Mouse (Mus musculus) lung, postnatal 0 days (tissue): ENCODE measurements around the gene Serpina1f.
"Not testable (repeated sequence)": the region's sequence is repeated elsewhere in the genome, so short reads cannot be mapped to it uniquely, and the experiment has no call there.

Experiments
- CTCF ChIP-seq: IDR thresholded peaks from 2 replicates; pipeline ENCODE4 v1.5.1; 2016; ENCODE audit warnings: antibody characterized with exemption, mild to moderate bottlenecking
- EP300 ChIP-seq: IDR thresholded peaks from 2 replicates; pipeline ENCODE4 v1.6.1; 2016; ENCODE audit warnings: antibody characterized with exemption, mild to moderate bottlenecking, control low read depth

GRCm38 (mm10) chr12:103735101-103735500 is 39.8 kb upstream of the Serpina1f start:
- TF ChIP-seq CTCF, EP300: not testable (repeated sequence)
